Mouse (Mus musculus): ENCODE data around the gene Fam83e.

Gene Fam83e

DNA sequence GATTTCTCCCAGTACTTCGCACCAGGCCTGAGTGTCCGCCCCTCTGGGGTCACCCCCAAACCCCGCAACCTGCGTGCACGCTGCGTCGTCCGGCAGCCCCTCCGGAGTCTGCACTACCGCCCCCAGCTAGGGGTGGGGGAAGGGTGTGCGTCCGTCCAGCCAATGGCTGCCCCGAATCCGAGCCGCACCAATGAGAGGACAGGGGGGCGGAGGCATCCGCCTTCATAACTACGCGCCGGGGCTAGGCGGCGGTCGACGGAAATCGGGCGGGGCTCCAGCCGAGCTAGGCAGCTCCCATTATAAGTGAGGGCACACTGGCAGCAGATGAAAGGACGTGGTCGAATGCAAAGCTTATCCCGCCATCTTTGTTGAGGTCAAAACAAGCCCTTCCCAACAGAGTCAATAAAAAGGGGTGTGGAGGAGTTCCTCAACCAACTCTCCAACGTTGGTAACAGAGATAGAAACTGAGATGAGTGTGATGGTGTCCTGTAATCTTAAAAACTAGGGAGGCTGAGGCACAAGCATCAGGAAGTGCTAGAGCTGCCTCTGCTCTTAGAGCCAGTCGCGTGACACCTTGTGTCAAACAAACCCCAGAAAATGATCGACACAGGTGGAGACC lies 5.8 kb upstream of the Fam83e start, which contains the start of gene Rpl18:
Gene Rpl18 (plus strand): TSS at position 368 of the 619 bp plus-strand sequence.
- in situ Hi-C loops (cut with MboI, MseI), result no loop called here

DNA sequence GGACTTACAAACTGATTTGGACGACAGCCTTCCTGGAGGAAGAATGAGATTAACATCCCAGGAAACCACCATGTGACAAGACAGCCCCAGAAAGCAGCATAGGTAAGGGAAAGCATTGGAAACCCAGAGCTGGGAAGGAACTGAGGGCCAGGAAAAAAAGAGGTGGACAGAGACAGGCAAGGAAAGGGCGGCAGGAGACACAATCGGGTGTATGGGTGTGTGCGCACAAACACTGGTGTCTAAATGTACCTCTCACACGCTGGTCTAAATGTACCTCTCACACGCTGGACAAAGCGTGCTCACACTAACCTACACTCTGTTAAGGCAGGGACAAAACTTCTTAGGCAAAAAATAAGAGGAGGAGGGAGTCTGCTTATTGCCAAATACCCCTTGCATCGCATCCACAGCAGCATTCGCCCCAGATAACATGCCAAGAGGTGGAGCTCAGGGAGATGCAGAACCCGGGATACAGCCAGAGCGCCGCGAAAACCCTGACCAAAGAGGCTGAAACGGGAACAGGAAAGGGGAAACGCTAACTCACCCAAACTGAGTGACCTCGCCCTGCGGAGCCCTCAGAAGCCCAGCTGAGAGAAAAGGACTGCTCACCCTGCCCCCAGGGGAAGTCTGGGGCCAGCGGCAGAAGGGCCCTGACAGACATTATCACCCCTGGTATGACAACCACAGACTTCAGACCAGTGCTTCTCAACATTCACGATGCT lies 5.1 kb upstream of the Fam83e start:
- in situ Hi-C loops (cut with MboI, MseI), result no loop called here

DNA sequence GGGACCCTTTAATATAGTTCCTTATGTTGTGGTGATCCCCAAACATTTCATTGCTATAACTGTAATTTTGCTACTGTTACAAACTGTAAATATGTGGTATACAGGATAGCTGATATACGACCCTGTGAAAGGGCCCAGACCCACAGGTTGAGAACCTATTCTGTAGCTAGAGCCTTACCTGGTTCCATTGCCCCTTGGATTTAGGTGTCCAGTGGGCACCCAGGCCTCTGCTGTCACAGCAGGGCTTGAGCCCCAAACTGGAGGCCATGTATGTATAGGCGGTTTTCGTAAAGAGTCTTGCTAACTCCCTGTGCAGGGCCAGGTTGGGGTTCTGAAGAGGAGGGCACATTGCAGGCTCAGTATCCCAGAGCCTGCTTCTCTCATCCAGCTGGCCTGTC lies 4.6 kb upstream of the Fam83e start:
- in situ Hi-C loops (cut with MboI, MseI), result no loop called here

DNA sequence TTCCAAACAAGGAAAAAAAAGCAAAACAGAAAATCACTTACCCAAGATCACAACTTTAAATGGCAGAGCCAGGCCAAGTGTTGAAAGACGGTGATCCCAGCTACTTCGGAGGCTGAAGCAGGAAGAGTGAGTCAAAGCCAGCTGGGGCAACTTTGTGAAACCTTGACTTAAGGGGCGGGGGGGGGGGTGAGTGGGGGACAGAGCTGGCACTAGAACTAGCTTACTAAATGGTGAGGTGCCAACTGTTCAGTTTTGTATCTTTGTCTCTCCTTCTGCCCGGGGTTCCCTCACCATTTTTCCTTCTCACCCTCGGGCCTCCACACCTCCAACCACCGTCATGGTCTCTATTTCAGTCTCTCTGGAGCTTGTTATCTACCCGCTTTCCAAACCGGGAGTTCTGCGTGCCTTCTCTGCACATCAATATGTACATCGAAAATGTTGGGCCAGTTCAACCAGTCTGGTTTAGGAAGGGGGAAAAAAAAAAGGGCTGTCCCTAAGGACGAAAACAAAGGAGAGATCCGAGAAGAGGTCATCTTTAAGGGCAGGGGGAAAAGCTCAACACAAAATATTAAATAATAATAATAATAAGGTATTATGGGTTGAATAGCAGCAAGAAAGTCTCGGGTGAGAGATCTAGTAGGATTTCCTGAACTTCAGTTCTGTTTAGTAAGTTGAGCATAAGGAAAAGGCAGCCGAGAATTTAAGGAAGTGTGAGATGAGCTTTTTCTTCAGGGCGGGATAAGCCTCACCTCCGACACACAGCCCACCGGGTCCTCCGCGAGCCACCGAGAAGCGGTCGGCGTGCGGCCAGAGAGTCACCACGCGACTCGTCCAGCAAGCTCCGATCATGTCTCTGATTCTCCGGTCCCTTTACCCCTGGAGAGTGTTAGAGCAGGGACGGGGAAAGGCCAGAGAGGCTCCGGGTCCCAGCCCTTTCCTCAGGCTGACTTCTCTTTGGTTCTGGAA lies 3.8 kb upstream of the Fam83e start:
- in situ Hi-C loops (cut with MboI, MseI), result no loop called here

DNA sequence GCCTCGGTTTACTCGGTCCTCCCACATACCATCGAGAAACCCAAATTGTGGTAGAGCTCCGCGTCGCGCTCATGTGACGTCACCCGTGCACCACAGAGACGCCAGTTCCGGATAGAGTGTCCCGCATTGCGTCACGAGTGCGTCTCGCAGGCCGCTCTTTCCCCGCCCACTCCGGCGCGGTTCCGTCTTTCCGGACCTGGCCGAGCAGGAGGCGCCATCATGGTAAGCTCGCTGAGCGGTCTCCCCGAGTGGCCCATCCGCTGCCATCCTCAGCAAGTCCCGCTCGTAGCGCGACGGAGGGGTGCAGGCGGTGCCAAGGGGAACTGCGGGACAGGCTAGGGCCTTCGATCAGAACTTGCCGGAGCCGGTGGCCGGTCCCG lies 3.1 kb upstream of the Fam83e start, which contains the start of gene Sphk2:
Gene Sphk2 (minus strand): TSS at position 85 of the 380 bp plus-strand sequence.
- in situ Hi-C loops (cut with MboI, MseI), result no loop called here

DNA sequence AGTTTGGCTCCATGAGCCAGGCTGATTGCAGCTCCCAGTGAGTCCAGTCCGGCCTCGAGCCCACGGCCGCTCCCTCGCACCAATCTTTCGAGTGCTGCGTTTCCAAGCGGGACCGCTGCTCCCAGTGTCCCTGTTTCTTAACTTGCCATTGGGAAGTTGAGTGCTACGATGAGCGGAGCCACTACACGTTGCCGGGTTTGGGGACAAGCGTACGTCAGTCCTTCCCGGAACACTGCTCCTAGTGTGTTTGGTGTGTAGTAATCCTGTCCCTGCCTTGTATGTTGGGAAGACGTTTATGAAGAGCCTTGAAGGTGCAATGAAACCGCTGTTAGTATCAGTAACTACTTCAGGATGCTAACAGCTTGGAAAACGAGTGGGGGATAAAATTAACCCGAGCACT lies 2.7 kb upstream of the Fam83e start:
- in situ Hi-C loops (cut with MboI, MseI), result no loop called here

DNA sequence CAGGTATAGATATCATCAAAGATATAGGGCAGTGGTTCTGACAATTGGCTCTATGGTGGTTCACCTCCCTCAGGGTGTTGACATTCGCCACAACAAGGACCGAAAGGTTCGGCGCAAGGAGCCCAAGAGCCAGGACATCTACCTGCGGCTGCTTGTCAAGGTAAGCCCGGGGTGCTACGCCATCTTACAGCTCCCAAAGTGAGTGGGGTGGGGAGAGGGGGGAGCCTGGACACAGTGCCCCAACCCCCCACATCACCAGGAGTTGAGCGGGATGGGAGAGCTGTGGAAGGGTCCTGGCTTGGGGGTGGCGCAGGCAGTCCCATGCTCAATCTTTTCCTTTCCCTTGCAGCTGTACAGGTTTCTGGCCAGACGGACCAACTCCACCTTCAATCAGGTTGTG lies 1.8 kb upstream of the Fam83e start:
- in situ Hi-C loops (cut with MboI, MseI), result no loop called here

DNA sequence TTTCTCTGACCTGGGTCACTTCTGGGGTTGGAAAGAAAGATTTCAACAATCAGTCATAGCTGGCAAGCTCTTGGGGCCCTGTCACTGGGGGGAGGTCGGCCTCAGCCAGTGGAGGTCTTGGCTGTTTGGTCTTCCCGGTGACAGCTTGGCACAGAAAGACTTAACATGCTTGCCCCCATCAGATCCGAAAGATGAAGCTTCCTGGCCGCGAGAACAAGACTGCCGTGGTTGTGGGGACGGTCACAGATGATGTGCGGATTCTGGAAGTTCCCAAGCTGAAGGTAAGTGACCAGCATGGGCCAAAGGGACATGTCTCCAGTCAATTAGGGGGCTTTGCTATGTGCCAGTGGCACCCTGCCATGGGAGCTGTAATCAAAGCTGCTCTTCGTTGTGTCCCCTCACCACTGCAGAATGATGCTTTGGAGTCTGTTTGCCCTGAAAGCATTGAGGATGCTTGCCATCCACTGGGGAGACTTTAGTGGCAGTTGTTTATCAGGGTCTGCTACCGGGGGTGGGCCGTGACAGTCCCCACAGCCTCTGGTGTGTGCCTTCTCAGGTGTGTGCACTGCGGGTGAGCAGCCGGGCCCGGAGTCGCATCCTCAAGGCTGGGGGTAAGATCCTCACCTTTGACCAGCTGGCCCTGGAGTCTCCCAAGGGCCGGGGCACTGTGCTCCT lies 1.1 kb upstream of the Fam83e start:
- in situ Hi-C loops (cut with MboI, MseI), result loop anchor here in 1 of 2 experiments (5.0 kb wide), 1 partner anchor 868 kb away; no protein-coding TSS in a partner anchor

DNA sequence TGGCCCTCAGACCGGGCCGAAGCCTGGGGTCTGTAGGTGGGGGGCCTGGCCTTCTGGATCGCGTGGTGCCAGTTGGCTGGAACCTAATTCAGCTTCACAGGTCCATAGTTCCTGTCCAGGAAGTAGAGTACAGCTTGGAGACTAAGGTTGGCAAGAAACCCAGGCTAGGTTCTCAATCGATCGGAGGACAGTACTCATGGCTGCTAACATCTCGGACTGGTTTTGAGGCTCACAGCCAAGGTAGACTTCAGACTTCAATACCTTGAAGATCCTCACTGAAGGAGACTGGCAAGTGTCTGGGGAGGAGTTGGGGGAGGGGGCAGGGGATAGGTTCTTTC lies 191 bp downstream of the Fam83e start:
- in situ Hi-C loops (cut with MboI, MseI), result loop anchor here in 1 of 2 experiments (5.0 kb wide), 1 partner anchor 869 kb away; no protein-coding TSS in a partner anchor

DNA sequence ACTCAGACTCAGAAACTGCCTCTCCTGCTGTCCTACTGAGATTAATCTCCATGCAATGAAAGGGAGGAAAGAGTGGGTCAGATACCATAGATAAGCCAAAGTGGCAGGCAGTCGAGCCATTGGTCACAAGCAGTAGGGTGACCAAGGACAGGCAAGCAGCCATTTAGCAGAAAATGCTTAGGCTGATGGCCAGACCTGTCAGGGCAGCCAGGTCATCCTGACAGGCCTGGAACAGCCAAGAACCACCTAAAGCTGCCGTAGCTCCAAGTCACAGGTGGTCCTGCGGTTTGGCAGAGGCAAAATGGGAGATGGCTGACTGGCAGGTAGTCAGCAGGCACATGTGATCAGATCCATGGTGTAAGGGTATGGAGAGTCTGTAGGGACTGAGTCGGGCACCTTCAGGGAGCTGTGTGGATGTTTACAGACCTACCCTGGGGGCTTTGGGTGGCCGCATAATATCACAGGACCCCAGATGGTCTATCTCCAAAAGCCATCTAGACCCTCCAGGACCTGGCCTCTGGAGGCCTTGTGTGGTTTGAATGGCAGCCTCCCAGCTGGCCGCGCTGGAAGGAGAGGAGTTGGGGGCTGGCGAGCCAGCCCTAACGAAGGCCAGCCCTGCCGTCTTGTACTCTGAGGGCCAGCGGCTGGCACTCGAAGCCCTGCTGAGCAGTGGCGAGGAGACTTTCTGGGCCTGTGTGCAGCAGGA lies 783 bp downstream of the Fam83e start:
- in situ Hi-C loops (cut with MboI, MseI), result loop anchor here in 1 of 2 experiments (5.0 kb wide), 1 partner anchor 869 kb away; no protein-coding TSS in a partner anchor

DNA sequence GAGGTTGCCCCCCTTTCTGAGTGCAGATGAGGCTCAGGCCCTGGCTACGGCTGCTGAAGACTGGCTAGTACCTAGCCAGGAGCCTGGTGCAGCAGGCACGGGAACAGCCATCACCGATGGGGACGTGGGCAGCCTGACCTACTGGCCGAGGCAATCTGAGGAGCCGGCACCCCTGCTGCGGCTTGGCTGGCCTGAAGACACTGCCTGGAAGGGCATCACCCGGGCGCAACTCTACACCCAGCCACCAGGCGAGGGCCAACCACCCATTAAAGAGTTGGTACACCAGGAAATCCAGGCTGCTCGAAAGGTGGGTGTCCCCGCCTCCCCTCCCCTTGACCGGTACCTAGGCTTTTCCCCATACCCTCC lies 1.3 kb downstream of the Fam83e start:
- in situ Hi-C loops (cut with MboI, MseI), result loop anchor here in 1 of 2 experiments (5.0 kb wide), 1 partner anchor 870 kb away; no protein-coding TSS in a partner anchor

DNA sequence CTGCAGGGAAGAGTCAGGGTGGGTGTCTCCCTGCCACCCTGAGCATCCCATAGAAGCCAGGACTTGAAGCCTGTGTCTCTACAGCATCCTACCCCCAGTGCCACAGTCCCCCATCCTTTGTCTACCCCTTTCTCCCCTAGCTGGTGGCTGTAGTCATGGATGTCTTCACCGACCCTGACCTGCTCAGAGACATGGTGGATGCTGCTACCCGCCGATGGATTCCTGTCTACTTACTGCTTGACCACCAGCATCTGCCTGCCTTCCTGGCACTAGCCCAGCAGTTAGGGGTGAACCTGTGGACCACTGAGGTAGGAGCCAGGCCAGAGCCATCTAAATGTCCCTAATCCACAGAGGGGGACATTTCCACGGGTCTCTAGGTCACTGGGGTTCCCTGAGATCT lies 2.3 kb downstream of the Fam83e start:
- in situ Hi-C loops (cut with MboI, MseI), result loop anchor here in 1 of 2 experiments (5.0 kb wide), 1 partner anchor 871 kb away; no protein-coding TSS in a partner anchor

DNA sequence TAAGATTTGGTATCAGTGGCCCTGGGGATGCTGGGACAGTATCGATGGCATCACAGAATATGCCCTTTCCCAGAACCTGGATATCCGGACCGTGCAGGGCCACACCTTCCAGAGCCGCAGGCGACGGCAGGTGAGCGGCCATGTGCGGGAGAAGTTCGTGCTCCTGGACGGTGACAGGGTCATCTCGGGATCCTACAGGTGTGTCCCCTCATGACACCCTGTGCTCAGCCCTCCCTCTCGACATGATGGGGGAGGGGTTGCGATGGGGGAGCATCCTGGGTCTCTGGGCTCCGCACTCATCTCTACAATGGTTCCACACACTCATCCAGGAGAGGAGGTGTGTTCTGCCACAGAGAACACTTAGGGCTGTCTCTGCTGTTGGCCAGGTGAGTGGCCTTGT lies 2.8 kb downstream of the Fam83e start:
- in situ Hi-C loops (cut with MboI, MseI), result loop anchor here in 1 of 2 experiments (5.0 kb wide), 1 partner anchor 871 kb away; no protein-coding TSS in a partner anchor

DNA sequence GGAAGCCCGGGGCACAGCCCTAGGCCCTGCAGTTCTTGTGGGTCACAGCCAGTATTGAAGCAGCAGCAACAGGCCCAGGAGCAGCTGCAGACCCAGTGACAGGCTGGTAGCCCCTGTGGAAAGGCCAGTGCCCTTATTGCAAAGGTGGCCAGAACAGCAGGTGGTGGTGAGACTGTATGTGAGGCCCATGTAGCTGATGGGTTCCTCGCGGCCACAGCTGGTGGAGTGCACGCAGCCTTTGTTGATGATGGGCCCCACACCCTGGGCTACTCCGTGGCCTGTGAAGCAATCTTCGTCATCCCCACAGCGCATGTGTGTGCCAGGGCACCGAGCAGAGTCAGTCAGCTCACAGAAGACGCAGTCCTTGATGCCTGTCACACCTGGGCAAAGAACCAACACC lies 4.1 kb downstream of the Fam83e start:
- in situ Hi-C loops (cut with MboI, MseI), result no loop called here

DNA sequence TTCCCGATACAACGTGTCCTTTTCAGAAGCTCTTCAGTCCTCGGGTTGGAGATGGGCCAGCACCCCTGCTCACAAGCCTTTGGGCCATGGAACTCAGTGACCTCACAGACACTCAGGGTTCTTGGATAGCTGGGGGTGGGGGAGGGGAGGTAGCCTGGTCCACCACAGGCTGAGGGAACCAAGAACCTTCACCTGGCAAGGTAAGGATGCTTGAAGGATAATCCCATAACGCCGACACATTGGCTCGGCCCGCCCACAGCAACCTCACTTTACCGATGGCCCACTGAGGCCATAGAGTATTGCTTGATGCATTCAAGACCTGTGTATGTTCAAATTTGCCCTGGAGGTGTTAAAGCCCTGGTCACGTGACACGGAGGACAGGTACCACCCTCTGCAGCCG lies 4.7 kb downstream of the Fam83e start, which contains the start of gene Spaca4:
Gene Spaca4 (minus strand): TSS at position 101 of the 400 bp plus-strand sequence.
- in situ Hi-C loops (cut with MboI, MseI), result no loop called here

DNA sequence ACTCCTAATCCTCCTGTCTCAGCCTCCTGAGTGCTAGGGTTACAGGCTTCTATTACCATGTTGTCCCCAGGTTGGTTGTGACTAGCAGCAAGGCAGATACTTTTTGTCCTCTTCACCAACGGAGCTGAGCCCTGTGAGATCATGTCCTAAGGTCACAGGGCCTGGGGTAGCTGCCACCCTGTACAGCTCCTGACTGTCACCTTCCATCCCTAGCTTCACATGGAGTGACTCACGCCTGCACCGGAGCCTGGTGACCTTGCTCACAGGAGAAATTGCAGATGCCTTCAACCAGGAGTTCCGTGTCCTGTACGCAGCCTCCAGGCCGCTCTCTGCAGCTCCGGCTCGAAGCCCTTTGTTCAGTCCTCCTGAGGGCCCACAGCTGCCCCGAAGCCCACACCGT lies 5.4 kb downstream of the Fam83e start:
- in situ Hi-C loops (cut with MboI, MseI), result no loop called here

DNA sequence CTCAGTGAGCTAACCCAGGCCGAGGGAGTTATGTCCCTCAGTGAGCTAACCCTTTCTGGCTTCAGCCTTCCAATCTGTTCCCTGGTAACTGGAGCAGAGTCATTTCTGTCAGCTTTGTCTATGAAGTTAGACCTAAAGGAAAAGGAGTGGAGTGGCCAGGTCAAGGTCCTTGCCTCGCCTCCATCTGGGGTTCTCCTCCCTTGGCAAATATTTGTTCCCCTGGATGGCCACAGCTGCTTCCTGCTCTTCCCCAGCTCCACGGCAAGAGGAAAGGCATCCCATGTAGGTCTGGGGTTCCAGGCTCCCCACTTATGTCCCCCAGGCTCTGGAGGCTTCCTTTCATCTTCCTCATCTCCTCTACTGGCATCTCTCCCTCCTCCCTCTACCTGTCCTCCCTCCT lies 6.6 kb downstream of the Fam83e start:
- in situ Hi-C loops (cut with MboI, MseI), result no loop called here

DNA sequence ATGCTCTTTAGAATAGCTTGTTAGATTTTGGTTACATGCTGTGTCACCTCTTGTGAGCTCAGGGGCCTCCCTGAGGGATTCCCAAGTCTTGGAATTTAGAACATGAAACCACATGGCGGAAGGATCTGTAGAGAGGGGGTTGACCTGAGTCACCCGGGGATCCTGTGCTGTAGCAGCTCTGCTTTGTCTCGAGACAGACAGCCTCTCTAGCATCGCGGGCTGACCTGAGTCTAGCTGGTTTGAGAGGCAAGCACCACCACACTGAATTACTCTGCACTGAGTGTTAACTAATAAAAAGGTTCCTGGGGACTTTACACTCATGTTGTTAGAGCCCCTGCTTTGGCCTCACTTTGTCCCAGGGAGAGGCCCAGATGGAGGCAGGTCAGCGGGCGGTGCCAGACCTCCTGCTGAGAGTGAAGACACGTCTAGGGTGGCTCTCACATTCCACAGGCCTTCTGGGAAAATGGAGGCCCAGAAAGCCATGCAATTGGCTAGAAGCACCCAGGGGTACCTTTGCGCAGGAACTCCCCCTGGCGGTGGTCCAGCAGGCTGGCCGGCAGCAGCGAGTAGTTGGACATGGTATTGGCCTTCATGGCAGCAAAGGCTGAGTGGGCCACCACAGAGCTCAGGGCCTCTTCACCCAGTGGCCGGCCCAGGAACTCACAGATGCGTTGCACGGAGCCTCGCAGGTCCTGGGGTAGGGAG lies 9.9 kb downstream of the Fam83e start:
- in situ Hi-C loops (cut with MboI, MseI), result loop anchor here (5.0 to 10.0 kb wide), 4 partner anchors 71 to 301 kb away; partner anchors contain the start of genes Abcc6 (in 1 of the 2) and Nomo1 (in 1 of the 2)

DNA sequence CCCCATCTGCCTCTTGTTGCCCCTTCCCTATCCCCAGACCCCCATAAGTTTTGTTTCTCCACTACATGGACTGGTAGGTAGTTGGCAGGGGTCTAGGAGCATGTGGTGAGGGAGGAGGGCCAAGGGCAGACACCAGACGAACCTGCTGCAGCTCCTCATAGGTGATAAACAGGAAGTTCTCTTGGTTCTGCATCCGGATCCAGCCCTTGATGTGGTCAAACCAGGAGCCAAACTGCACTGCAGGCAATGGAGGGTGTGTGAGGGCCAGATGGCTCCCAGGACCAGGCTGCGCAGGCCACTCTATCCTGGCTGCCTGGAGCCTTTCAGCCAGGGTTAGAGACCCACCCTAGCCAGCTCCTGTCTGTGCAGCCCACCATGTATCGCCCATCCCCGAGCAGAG lies 12.5 kb downstream of the Fam83e start:
- in situ Hi-C loops (cut with MboI, MseI), result loop anchor here (5.0 to 10.0 kb wide), 4 partner anchors 69 to 299 kb away; partner anchors contain the start of genes Abcc6 (in 1 of the 2) and Nomo1 (in 1 of the 2)
